Mouse (Mus musculus): Measurements from ENCODE around the gene Stat1. TPM values are rescaled to one million over a fixed set of nuclear protein-coding genes. Genes with fewer than 3 reads are reported as not detected.

Gene Stat1
- polyA plus RNA-seq, 1 experiment from 2014 or later: 13.1 TPM

GRCm38 (mm10) chr1:52149934-52150346 is 30.7 kb downstream of the Stat1 start:
- Histone ChIP-seq H3K4me3 (ENCODE audit: low read depth, low read length) (no peak overlapping the region), H3K4me2 (ENCODE audit: low read length) (no peak overlapping the region), H3K36me3 (ENCODE audit: control insufficient read depth, insufficient read depth, low read length) (no peaks in the 10 kb centered on the region), H3K9me3 (replicated peaks; ENCODE audit: control insufficient read depth, low read length) (no peaks in the 10 kb centered on the region), H3K4me1 (ENCODE audit: control insufficient read depth, insufficient read depth, low read length) (no peaks in the 10 kb centered on the region), H3K27ac (ENCODE audit: low read depth, low read length) (no peak overlapping the region), H3K27me3 (replicated peaks; ENCODE audit: control insufficient read depth, insufficient read depth, low read length) (no peaks in the 10 kb centered on the region), H3K9ac (ENCODE audit: low read length) (no peak overlapping the region)
- DNase-seq (ENCODE audit: low spot score): peak; percentile 85
- ATAC-seq: peak; percentile 80
- 63% methylated on average over 9 of the region's 9 CpGs for WGBS

- DNase-seq (ENCODE audit: low spot score): no peak
- Histone ChIP-seq H3K36me3 (ENCODE audit: control insufficient read depth, insufficient read depth, low read length) (0 out of 2 replicates have a peak, but pooled peaks cover 3% of the 10 kb centered on the region), H3K4me3 (ENCODE audit: low read depth, low read length) (no peak overlapping the region), H3K27ac (ENCODE audit: low read depth, low read length) (peak overlapping the region; percentile 55; the same call in 1 of the 2 replicates), H3K9ac (ENCODE audit: low read length) (no peak overlapping the region), H3K4me1 (ENCODE audit: control insufficient read depth, insufficient read depth, low read length) (no peaks in the 10 kb centered on the region), H3K27me3 (replicated peaks; ENCODE audit: control insufficient read depth, insufficient read depth, low read length) (no peaks in the 10 kb centered on the region), H3K9me3 (replicated peaks; ENCODE audit: control insufficient read depth, low read length) (no peaks in the 10 kb centered on the region), H3K4me2 (ENCODE audit: low read length) (no peak overlapping the region)
- ATAC-seq: no peak
- 62% methylated on average over 11 of the region's 11 CpGs for WGBS
These were observed 31.4 kb downstream of the Stat1 start for GRCm38 (mm10) chr1:52150676-52151075.

- 93% methylated on average over 5 of the region's 5 CpGs for WGBS
- no peaks in the 10 kb centered on the region for H3K4me1 ChIP-seq (ENCODE audit: control insufficient read depth, insufficient read depth, low read length)
- DNase-seq (ENCODE audit: low spot score) (no peak), ATAC-seq (no peak)
- no peak overlapping the region for H3K4me3 ChIP-seq (ENCODE audit: low read depth, low read length)
- no peak overlapping the region; the same call in 1 of the 2 replicates for H3K27ac ChIP-seq (ENCODE audit: low read depth, low read length)
- H3K27me3 ChIP-seq (replicated peaks; ENCODE audit: control insufficient read depth, insufficient read depth, low read length): no peaks in the 10 kb centered on the region
- H3K4me2 ChIP-seq (ENCODE audit: low read length): no peak overlapping the region
- no peaks in the 10 kb centered on the region for H3K9me3 ChIP-seq (replicated peaks; ENCODE audit: control insufficient read depth, low read length)
- H3K36me3 ChIP-seq (ENCODE audit: control insufficient read depth, insufficient read depth, low read length): 0 out of 2 replicates have a peak, but pooled peaks cover 4% of the 10 kb centered on the region
- H3K9ac ChIP-seq (ENCODE audit: low read length): no peak overlapping the region
These were observed 31.9 kb downstream of the Stat1 start for GRCm38 (mm10) chr1:52151166-52151565.

- Histone ChIP-seq H3K4me3 (ENCODE audit: low read depth, low read length) (no peak overlapping the region), H3K36me3 (ENCODE audit: control insufficient read depth, insufficient read depth, low read length) (0 out of 2 replicates have a peak, but pooled peaks cover 4% of the 10 kb centered on the region), H3K9ac (ENCODE audit: low read length) (no peak overlapping the region), H3K9me3 (replicated peaks; ENCODE audit: control insufficient read depth, low read length) (no peaks in the 10 kb centered on the region), H3K27ac (ENCODE audit: low read depth, low read length) (no peak overlapping the region), H3K27me3 (replicated peaks; ENCODE audit: control insufficient read depth, insufficient read depth, low read length) (no peaks in the 10 kb centered on the region), H3K4me1 (ENCODE audit: control insufficient read depth, insufficient read depth, low read length) (no peaks in the 10 kb centered on the region), H3K4me2 (ENCODE audit: low read length) (no peak overlapping the region)
- DNase-seq (ENCODE audit: low spot score) (no peak), ATAC-seq (no peak)
- WGBS: 74% methylated on average over 13 of the region's 13 CpGs
These were observed 33.1 kb downstream of the Stat1 start for GRCm38 (mm10) chr1:52152369-52152768.

GRCm38 (mm10) chr1:52152936-52153335 is 33.7 kb downstream of the Stat1 start:
- no peaks in the 10 kb centered on the region for H3K27me3 ChIP-seq (replicated peaks; ENCODE audit: control insufficient read depth, insufficient read depth, low read length)
- DNase-seq (ENCODE audit: low spot score) (no peak), ATAC-seq (no peak)
- H3K4me2 ChIP-seq (ENCODE audit: low read length): no peak overlapping the region
- no peak overlapping the region for H3K9ac ChIP-seq (ENCODE audit: low read length)
- no peaks in the 10 kb centered on the region for H3K9me3 ChIP-seq (replicated peaks; ENCODE audit: control insufficient read depth, low read length)
- no peaks in the 10 kb centered on the region for H3K4me1 ChIP-seq (ENCODE audit: control insufficient read depth, insufficient read depth, low read length)
- 40% methylated on average over 3 of the region's 3 CpGs for WGBS
- no peak overlapping the region for H3K27ac ChIP-seq (ENCODE audit: low read depth, low read length)
- H3K4me3 ChIP-seq (ENCODE audit: low read depth, low read length): no peak overlapping the region
- H3K36me3 ChIP-seq (ENCODE audit: control insufficient read depth, insufficient read depth, low read length): 0 out of 2 replicates have a peak, but pooled peaks cover 4% of the 10 kb centered on the region

GRCm38 (mm10) chr1:52154890-52155289 is 35.6 kb downstream of the Stat1 start:
- H3K4me1 ChIP-seq (ENCODE audit: control insufficient read depth, insufficient read depth, low read length): no peaks in the 10 kb centered on the region
- no peak overlapping the region for H3K4me2 ChIP-seq (ENCODE audit: low read length)
- no peak overlapping the region for H3K4me3 ChIP-seq (ENCODE audit: low read depth, low read length)
- H3K27me3 ChIP-seq (replicated peaks; ENCODE audit: control insufficient read depth, insufficient read depth, low read length): no peaks in the 10 kb centered on the region
- 94% methylated on average over 8 of the region's 8 CpGs for WGBS
- 0 out of 2 replicates have a peak, but pooled peaks cover 4% of the 10 kb centered on the region for H3K36me3 ChIP-seq (ENCODE audit: control insufficient read depth, insufficient read depth, low read length)
- DNase-seq (ENCODE audit: low spot score) (no peak), ATAC-seq (no peak)
- no peak overlapping the region for H3K9ac ChIP-seq (ENCODE audit: low read length)
- H3K9me3 ChIP-seq (replicated peaks; ENCODE audit: control insufficient read depth, low read length): no peaks in the 10 kb centered on the region
- no peak overlapping the region for H3K27ac ChIP-seq (ENCODE audit: low read depth, low read length)

- Histone ChIP-seq H3K4me2 (ENCODE audit: low read length) (no peak overlapping the region), H3K9ac (ENCODE audit: low read length) (no peak overlapping the region), H3K9me3 (replicated peaks; ENCODE audit: control insufficient read depth, low read length) (no peaks in the 10 kb centered on the region), H3K27ac (ENCODE audit: low read depth, low read length) (no peak overlapping the region), H3K27me3 (replicated peaks; ENCODE audit: control insufficient read depth, insufficient read depth, low read length) (no peaks in the 10 kb centered on the region), H3K36me3 (ENCODE audit: control insufficient read depth, insufficient read depth, low read length) (0 out of 2 replicates have a peak, but pooled peaks cover 4% of the 10 kb centered on the region), H3K4me1 (ENCODE audit: control insufficient read depth, insufficient read depth, low read length) (no peaks in the 10 kb centered on the region), H3K4me3 (ENCODE audit: low read depth, low read length) (no peak overlapping the region)
- ATAC-seq (no peak), DNase-seq (ENCODE audit: low spot score) (no peak)
- WGBS: 86% methylated on average over 10 of the region's 10 CpGs
These were observed 37.1 kb downstream of the Stat1 start for GRCm38 (mm10) chr1:52156351-52156750.

- Histone ChIP-seq H3K4me1 (ENCODE audit: control insufficient read depth, insufficient read depth, low read length) (no peaks in the 10 kb centered on the region), H3K4me2 (ENCODE audit: low read length) (no peak overlapping the region), H3K27me3 (replicated peaks; ENCODE audit: control insufficient read depth, insufficient read depth, low read length) (no peaks in the 10 kb centered on the region), H3K9ac (ENCODE audit: low read length) (no peak overlapping the region), H3K36me3 (ENCODE audit: control insufficient read depth, insufficient read depth, low read length) (0 out of 2 replicates have a peak, but pooled peaks cover 4% of the 10 kb centered on the region), H3K27ac (ENCODE audit: low read depth, low read length) (no peak overlapping the region), H3K4me3 (ENCODE audit: low read depth, low read length) (no peak overlapping the region), H3K9me3 (replicated peaks; ENCODE audit: control insufficient read depth, low read length) (no peaks in the 10 kb centered on the region)
- ATAC-seq (no peak), DNase-seq (ENCODE audit: low spot score) (no peak)
- 98% methylated on average over 2 of the region's 2 CpGs for WGBS
These were observed 38.8 kb downstream of the Stat1 start for GRCm38 (mm10) chr1:52158040-52158439.

- ATAC-seq (no peak), DNase-seq (ENCODE audit: low spot score) (no peak)
- H3K4me1 ChIP-seq (ENCODE audit: control insufficient read depth, insufficient read depth, low read length): no peaks in the 10 kb centered on the region
- no peak overlapping the region for H3K4me3 ChIP-seq (ENCODE audit: low read depth, low read length)
- H3K27me3 ChIP-seq (replicated peaks; ENCODE audit: control insufficient read depth, insufficient read depth, low read length): no peaks in the 10 kb centered on the region
- no peak overlapping the region for H3K4me2 ChIP-seq (ENCODE audit: low read length)
- H3K27ac ChIP-seq (ENCODE audit: low read depth, low read length): no peak overlapping the region
- H3K9ac ChIP-seq (ENCODE audit: low read length): no peak overlapping the region
- 86% methylated on average over 17 of the region's 17 CpGs for WGBS
- 0 out of 2 replicates have a peak, but pooled peaks cover 4% of the 10 kb centered on the region for H3K36me3 ChIP-seq (ENCODE audit: control insufficient read depth, insufficient read depth, low read length)
- no peaks in the 10 kb centered on the region for H3K9me3 ChIP-seq (replicated peaks; ENCODE audit: control insufficient read depth, low read length)
These were observed 39.5 kb downstream of the Stat1 start for GRCm38 (mm10) chr1:52158490-52159381.
